ENCODE assay signal across 25 mouse cellular contexts in genomic region chr3:130377786-130378185, GRCm38 (mm10).
"Had no signal": no experiment of that assay in that cellular context is flagged by ENCODE, and none has a peak within 500 bp of the region (broad histone marks: within the 10 kb centered on the region; RNA-seq: fewer than 3 reads in every experiment).

No protein-coding gene starts in this region.

- DNase-seq: kidney, adult 18-20 months; kidney, adult 9 months; kidney, postnatal 14 days; kidney, postnatal 4 days; liver; lung, adult 18-20 months; lung, postnatal 14 days; right cerebral cortex, postnatal 25 days; spleen, adult 18-20 months; thymus, adult 2 months; thymus, postnatal 14 days; thymus, postnatal 4 days had no signal

- H3K27ac ChIP-seq: limb, embryonic 10.5 days; limb, embryonic 13.5 days; liver, embryonic 12.5 days; liver, embryonic 15.5 days; lung, embryonic 15.5 days; macrophage; midbrain, embryonic 10.5 days; midbrain, embryonic 13.5 days; neural tube, embryonic 13.5 days; stomach, embryonic 15.5 days had no signal

- H3K27me3 ChIP-seq: limb, embryonic 13.5 days; liver, embryonic 12.5 days; liver, embryonic 15.5 days; lung, embryonic 15.5 days; megakaryocyte, embryonic 14.5 days; midbrain, embryonic 13.5 days; neural tube, embryonic 13.5 days; stomach, embryonic 15.5 days had no signal

- H3K4me3 ChIP-seq: limb, embryonic 10.5 days; limb, embryonic 13.5 days; liver, embryonic 12.5 days; liver, embryonic 15.5 days; lung, embryonic 15.5 days; megakaryocyte, embryonic 14.5 days; midbrain, embryonic 10.5 days; midbrain, embryonic 13.5 days; myocyte; neural tube, embryonic 13.5 days; stomach, embryonic 15.5 days had no signal

- H3K4me1 ChIP-seq: liver, embryonic 12.5 days; liver, embryonic 15.5 days; megakaryocyte, embryonic 14.5 days; neural tube, embryonic 13.5 days; stomach, embryonic 15.5 days had no signal

- ATAC-seq: liver, embryonic 12.5 days; midbrain, embryonic 13.5 days; midbrain, embryonic 16.5 days had no signal

- H3K36me3 ChIP-seq: limb, embryonic 10.5 days; limb, embryonic 13.5 days; liver, embryonic 12.5 days; liver, embryonic 15.5 days; lung, embryonic 15.5 days; midbrain, embryonic 10.5 days; midbrain, embryonic 13.5 days; neural tube, embryonic 13.5 days; stomach, embryonic 15.5 days had no signal
